Mouse (Mus musculus): Measurements from ENCODE around the gene Abr.

GRCm38 (mm10) chr11:76436864-76437437 lies 185.2 kb downstream of the Abr start:
- no peak for TF ChIP-seq CTCF (IDR thresholded peaks at IDR 0.05; ENCODE audit: extremely low read depth, insufficient read length, insufficient replicate concordance, low read depth, low read length)
- TF ChIP-seq POLR2A (IDR thresholded peaks at IDR 0.05; ENCODE audit: low read depth, low read length), result peak; percentile 35; the same call in 1 of the 2 replicates
